Mouse (Mus musculus) regulatory T cell (primary cell): Measurements from ENCODE around the gene Frs2.

Experiments used
- in situ Hi-C: fragments of 300-600 bp; cut with MboI, MseI; formaldehyde crosslinking; loops from one replicate; pipeline ENCODE4 v1.15.1; 2025; ENCODE audit warnings: high pct_unique_total_duplicates

Frs2 gene

DNA sequence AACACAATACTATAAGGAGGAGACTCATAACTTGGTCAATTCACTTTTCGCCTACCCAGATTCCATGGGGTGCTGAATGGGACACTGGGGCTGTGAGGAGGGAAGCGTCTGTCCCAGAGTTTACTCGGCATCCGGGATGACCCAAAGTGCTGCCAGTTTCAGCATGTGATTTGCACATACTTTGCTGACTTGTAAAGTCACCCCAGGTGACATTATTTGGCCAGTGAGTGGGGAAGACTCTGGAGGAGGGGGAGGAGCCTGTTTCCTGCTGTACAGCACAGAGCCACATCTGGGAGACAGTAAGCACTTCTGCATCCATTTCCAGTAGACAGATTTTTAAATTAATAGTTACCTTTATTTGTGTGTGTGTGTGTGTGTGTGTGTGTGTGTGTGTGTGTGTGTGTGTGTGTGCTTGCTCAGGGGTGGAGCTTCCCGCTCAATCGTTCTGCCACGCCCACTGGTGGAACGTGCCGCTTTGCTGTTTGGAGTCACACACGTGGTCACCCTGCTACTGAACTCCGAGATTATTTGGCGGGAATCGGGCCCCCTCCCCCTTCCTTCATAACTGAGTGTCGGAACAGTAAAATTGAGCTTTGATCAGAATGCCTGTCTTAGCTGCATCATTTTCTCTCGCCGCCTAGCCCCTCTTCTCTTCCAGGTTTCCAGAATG, 104.7 kb downstream of the Frs2 start:
- in situ Hi-C loops, result loop anchor here (25.0 kb wide), 1 partner anchor 169 kb away; the partner anchor contains the start of gene Yeats4

DNA sequence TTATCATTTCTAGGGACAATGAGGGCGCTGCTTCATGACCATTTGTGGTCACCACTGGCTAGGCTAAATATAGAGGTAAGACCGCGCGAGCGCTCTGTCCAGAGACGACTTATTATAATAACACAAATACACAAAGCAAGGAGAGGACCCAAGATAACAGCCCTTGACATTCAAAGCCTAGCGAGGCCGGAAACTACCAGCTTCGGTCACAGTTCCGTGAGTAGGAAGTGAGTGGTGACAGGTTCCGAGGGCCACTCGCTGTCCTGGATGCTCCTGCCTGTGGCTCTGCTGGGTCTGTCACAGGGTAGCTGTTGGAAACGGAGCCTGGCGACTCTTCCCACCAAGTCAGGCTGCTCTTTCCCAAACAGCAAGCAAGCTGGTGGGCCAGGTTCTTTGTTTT, 106.0 kb downstream of the Frs2 start:
- in situ Hi-C loops, result loop anchor here (25.0 kb wide), 1 partner anchor 170 kb away; the partner anchor contains the start of gene Yeats4

DNA sequence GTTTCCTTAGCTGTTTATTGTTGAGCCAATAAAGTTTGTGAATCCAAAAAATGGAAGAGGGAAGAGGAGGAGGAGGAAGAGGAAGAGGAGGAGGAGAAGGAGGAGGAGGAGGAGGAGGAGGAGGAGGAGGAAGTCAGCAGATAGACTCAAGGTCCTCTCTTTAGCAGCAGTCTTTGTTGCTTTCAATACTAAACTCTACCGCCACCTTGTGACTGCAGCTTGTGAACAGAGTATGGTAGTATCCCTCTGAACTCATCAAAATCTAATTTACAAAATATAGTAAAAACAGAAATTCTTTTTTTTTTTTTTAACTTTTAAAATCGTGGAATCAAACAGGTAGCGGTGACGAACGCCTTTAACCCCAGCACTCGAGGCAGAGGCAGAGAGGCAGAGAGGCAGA, 108.0 kb downstream of the Frs2 start:
- in situ Hi-C loops, result loop anchor here (25.0 kb wide), 1 partner anchor 172 kb away; the partner anchor contains the start of gene Yeats4

DNA sequence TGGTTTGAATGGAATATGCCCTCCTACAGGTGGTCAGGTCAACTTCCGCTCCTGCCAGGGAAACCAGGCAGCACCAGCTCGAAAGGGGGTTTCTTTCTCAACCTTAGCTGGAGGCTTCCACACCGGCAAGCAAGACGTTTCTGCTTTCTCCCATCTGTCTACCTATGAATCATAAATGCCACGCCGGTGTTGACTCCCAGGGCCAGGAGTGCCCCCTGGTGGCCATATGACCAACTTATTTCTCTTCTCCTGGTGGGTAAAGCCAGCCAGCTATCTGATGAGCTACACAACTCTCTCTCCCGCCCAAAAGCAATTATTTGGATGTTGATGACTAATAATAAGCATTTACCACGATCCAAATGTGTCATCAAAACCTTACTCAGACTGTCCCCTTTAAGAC, 114.5 kb downstream of the Frs2 start:
- in situ Hi-C loops, result loop anchor here (25.0 kb wide), 1 partner anchor 179 kb away; the partner anchor contains the start of gene Yeats4

DNA sequence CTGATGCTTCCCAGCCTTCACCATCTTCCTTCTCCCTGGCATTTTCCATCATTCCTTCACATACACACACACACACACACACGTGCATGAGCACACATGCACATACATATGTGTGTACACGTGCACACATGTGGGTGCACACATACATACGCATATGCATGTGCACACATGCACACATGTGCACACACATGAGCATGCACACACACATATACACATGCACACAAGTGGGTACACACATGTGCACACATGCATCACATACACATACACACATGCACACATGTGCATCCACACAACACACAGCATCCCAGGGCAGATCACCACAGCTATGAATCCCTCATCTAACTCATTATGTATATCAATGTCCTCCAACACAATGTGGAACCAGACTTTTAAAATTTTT, 117.2 kb downstream of the Frs2 start:
- in situ Hi-C loops, result loop anchor here (25.0 kb wide), 1 partner anchor 181 kb away; the partner anchor contains the start of gene Yeats4

DNA sequence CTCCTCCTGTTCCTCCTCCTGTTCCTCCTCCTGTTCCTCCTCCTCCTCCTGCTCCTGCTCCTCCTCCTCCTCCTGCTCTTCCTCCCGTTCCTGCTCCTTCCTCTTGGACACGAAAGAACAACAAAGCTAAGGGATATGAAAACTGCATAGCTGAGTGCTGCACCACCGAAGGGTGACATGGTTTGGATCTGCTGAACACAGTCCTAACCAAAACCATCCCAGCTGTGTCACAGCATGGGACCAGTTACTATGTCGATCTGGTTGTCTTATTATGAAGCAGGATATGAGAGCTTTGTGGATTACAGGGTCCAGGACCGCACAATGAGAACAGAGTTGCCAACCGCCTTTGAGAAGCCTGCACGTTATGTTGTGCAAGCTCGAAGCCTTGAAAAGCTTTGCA, 122.2 kb downstream of the Frs2 start:
- in situ Hi-C loops, result loop anchor here (25.0 kb wide), 1 partner anchor 186 kb away; the partner anchor contains the start of gene Yeats4

DNA sequence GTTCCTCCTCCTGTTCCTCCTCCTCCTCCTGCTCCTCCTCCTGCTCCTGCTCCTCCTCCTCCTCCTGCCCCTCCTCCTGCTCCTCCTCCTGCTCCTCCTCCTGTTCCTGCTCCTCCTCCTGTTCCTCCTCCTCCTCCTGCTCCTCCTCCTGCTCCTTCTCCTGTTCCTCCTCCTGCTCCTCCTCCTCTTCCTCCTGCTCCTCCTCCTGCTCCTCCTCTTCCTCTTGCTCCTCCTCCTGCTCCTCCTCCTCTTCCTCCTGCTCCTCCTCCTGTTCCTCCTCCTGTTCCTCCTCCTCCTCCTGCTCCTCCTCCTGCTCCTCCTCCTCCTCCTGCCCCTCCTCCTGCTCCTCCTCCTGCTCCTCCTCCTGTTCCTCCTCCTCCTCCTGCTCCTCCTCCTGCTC, 122.6 kb downstream of the Frs2 start:
- in situ Hi-C loops, result loop anchor here (25.0 kb wide), 1 partner anchor 187 kb away; the partner anchor contains the start of gene Yeats4

DNA sequence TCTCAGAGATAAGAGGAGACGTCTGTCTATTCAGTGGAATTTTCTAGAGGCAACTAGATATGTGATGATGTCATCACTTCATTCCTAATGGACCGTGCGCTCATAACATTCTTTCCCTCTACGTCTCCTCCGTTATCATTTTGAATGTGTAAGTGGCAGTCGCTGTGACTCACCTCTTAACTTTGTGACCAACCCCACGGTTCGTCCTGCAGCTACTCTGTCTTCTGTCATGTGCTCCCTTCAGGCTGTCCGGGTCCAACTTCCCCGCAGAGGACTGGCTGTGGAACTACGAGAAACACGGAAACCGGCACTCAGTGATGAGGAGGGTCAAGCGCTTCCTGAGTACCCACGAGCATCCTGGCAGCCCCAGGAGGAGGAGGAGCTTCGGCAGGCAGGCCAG, 124.6 kb downstream of the Frs2 start:
- in situ Hi-C loops, result no loop called here

DNA sequence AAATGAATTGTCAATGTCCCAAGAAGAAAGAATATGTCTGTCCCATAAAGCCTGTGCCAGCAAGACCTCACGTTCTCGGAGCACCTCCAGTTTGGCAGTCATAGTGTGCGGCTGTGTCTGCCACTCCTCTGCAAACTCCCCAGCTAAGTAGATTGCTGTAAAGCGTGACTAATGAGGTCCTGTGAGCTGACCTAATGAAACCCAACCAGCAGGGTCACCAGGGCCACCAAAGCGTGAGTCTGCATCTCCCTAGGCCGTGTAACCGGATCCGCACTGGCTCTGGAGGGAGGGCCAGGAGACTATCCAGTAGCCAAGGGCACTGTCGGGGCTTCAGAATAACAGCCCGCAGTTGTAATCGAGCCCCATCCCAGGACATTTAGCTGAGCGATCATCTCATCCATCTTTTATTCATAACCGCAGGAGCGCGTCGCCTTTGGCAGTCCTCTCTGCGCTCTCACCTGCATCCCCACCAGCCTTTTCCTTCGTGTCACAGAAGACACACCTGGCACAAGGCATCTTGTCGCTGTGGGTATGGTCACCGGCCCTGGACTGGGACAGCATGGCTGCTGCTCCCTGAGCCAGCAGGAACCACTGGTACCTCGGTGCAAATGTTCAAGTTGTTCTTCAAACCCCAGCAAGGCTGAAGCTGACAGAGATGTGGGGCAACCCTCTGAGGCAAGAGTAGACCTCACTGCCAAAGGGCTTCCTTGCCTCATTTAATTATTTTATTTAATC, 127.1 kb downstream of the Frs2 start:
- in situ Hi-C loops, result no loop called here
